Mouse (Mus musculus) MEL (cell line): ENCODE data around the gene Rab21. TPM values are rescaled to one million over a fixed set of nuclear protein-coding genes. Genes with fewer than 3 reads are reported as not detected.

Source experiments
- DNase-seq: peaks from one replicate; pipeline ENCODE4 v3.0.0; 2011; ENCODE audit warnings: low read depth, low spot score
- H3K27ac ChIP-seq: 2 replicates; pipeline ENCODE4 v1.5.1; 2012; ENCODE audit warnings: low read depth, mild to moderate bottlenecking, control low read depth, low read length, moderate library complexity; ENCODE audit not compliant: control insufficient read depth
- H3K27me3 ChIP-seq, 2 experiments: fragments of 150-350 bp in 1 of 2; sonication (generic) in 1 of 2; 2 replicates each; pipeline ENCODE4 v1.6.1; 2012; ENCODE audit warnings: low read length in 2 of 2, mild to moderate bottlenecking in 2 of 2, improper control_type of control experiment in 1 of 2, moderate library complexity in 1 of 2; ENCODE audit not compliant: insufficient read depth in 2 of 2, control insufficient read depth in 1 of 2
- H3K36me3 ChIP-seq, 2 experiments: 2 replicates each; pipeline ENCODE4 v1.6.1; 2012 to 2014; ENCODE audit warnings: low read length in 2 of 2, improper control_type of control experiment in 1 of 2, inconsistent platforms in 1 of 2, mild to moderate bottlenecking in 1 of 2; ENCODE audit not compliant: insufficient read depth in 2 of 2, control insufficient read depth in 1 of 2
- H3K4me1 ChIP-seq, 2 experiments: fragments of 150-350 bp in 1 of 2; sonication (generic) in 1 of 2; 2 replicates each; pipeline ENCODE4 v1.6.1; 2012; ENCODE audit warnings: low read length in 2 of 2, improper control_type of control experiment in 1 of 2, mild to moderate bottlenecking in 1 of 2; ENCODE audit not compliant: insufficient read depth in 2 of 2, control insufficient read depth in 1 of 2
- H3K4me3 ChIP-seq, 2 experiments: fragments of 150-350 bp in 1 of 2; sonication (generic) in 1 of 2; 2 replicates each; pipeline ENCODE4 v1.5.1; 2012; ENCODE audit warnings: low read depth in 2 of 2, low read length in 2 of 2, mild to moderate bottlenecking in 2 of 2, moderate library complexity in 2 of 2, control low read depth in 1 of 2, improper control_type of control experiment in 1 of 2; ENCODE audit not compliant: control insufficient read depth in 1 of 2, insufficient read depth in 1 of 2
- H3K79me2 ChIP-seq: 2 replicates; pipeline ENCODE4 v1.6.1; 2012; ENCODE audit warnings: mild to moderate bottlenecking, low read length, moderate library complexity; ENCODE audit not compliant: control insufficient read depth, poor library complexity, insufficient read depth
- H3K9ac ChIP-seq: 2 replicates; pipeline ENCODE4 v1.6.1; 2012; ENCODE audit warnings: low read depth, mild to moderate bottlenecking, control low read depth, low read length, moderate library complexity; ENCODE audit not compliant: control insufficient read depth, poor library complexity, severe bottlenecking
- H3K9me3 ChIP-seq: fragments of 150-350 bp; sonication (generic); replicated peaks from 2 replicates; pipeline ENCODE4 v1.6.1; 2012; ENCODE audit warnings: mild to moderate bottlenecking, low read length, improper control_type of control experiment, moderate library complexity; ENCODE audit not compliant: insufficient read depth
- CHD2 ChIP-seq: IDR thresholded peaks from 2 replicates; pipeline ENCODE4 v1.6.1; 2011; ENCODE audit warnings: low read length, improper control_type of control experiment
- ELF1 ChIP-seq: IDR thresholded peaks from 2 replicates; pipeline ENCODE4 v1.6.1; 2014; ENCODE audit warnings: low read depth, mild to moderate bottlenecking, inconsistent platforms, low read length, improper control_type of control experiment, moderate library complexity
- GATA1 ChIP-seq: IDR thresholded peaks from 2 replicates; pipeline ENCODE4 v1.6.1; 2011; ENCODE audit warnings: low read depth, low read length, improper control_type of control experiment
- KAT2A ChIP-seq: conservative IDR thresholded peaks from 2 replicates; pipeline ENCODE4 v1.6.1; 2012; ENCODE audit warnings: low read depth, low read length, improper control_type of control experiment, inconsistent platforms
- MAFK ChIP-seq: IDR thresholded peaks from 2 replicates; pipeline ENCODE4 v1.6.1; 2011; ENCODE audit warnings: low read depth, mild to moderate bottlenecking, low read length, improper control_type of control experiment, borderline replicate concordance
- MAZ ChIP-seq: IDR thresholded peaks from 2 replicates; pipeline ENCODE4 v1.6.1; 2012; ENCODE audit warnings: low read depth, mild to moderate bottlenecking, inconsistent platforms, low read length, improper control_type of control experiment
- MYC ChIP-seq: IDR thresholded peaks from 2 replicates; pipeline ENCODE4 v1.6.1; 2011; ENCODE audit warnings: low read depth, mild to moderate bottlenecking, low read length, improper control_type of control experiment, moderate library complexity
- NELFE ChIP-seq: IDR thresholded peaks from 2 replicates; pipeline ENCODE4 v1.6.1; 2011; ENCODE audit warnings: low read depth, low read length, improper control_type of control experiment
- POLR2A ChIP-seq, 2 experiments: IDR thresholded peaks; 2 replicates each; pipeline ENCODE4 v1.6.1; 2011 to 2012; ENCODE audit warnings: low read length in 2 of 2, mild to moderate bottlenecking in 2 of 2, control low read depth in 1 of 2, improper control_type of control experiment in 1 of 2, low read depth in 1 of 2, moderate library complexity in 1 of 2; ENCODE audit not compliant: control insufficient read depth in 1 of 2, insufficient read depth in 1 of 2, poor library complexity in 1 of 2
- POLR2AphosphoS2 ChIP-seq: IDR thresholded peaks from 2 replicates; pipeline ENCODE4 v1.6.1; 2011; ENCODE audit warnings: low read length, improper control_type of control experiment
- POLR2AphosphoS5 ChIP-seq: IDR thresholded peaks from 2 replicates; pipeline ENCODE4 v1.6.1; 2012; ENCODE audit warnings: low read depth, borderline replicate concordance, mild to moderate bottlenecking, inconsistent platforms, low read length, moderate library complexity, mixed read lengths
- RAD21 ChIP-seq: IDR thresholded peaks from 2 replicates; pipeline ENCODE4 v1.6.1; 2011; ENCODE audit warnings: mild to moderate bottlenecking, low read depth, low read length, improper control_type of control experiment
- TBP ChIP-seq: IDR thresholded peaks from 2 replicates; pipeline ENCODE4 v1.8.0; 2011; ENCODE audit warnings: low read depth, low read length, improper control_type of control experiment
- UBTF ChIP-seq: IDR thresholded peaks from 2 replicates; pipeline ENCODE4 v1.6.1; 2012; ENCODE audit warnings: low read depth, mild to moderate bottlenecking, inconsistent platforms, low read length, improper control_type of control experiment, moderate library complexity, borderline replicate concordance; ENCODE audit not compliant: insufficient read depth
- USF2 ChIP-seq, 2 experiments: IDR thresholded peaks; 2 replicates each; pipeline ENCODE4 v1.6.1; 2011 to 2012; ENCODE audit warnings: improper control_type of control experiment in 2 of 2, low read length in 2 of 2, borderline replicate concordance in 1 of 2, inconsistent platforms in 1 of 2, low read depth in 1 of 2, mild to moderate bottlenecking in 1 of 2; ENCODE audit not compliant: insufficient read depth in 1 of 2
- ZC3H11A ChIP-seq: IDR thresholded peaks from 2 replicates; pipeline ENCODE4 v1.6.1; 2012; ENCODE audit warnings: low read depth, mild to moderate bottlenecking, inconsistent platforms, low read length, improper control_type of control experiment
- ZKSCAN1 ChIP-seq: IDR thresholded peaks from 2 replicates; pipeline ENCODE4 v1.6.1; 2012; ENCODE audit warnings: low read depth, mild to moderate bottlenecking, inconsistent platforms, low read length, improper control_type of control experiment, moderate library complexity
- ZMIZ1 ChIP-seq: IDR thresholded peaks from 2 replicates; pipeline ENCODE4 v1.6.1; 2012; ENCODE audit warnings: low read depth, mild to moderate bottlenecking, inconsistent platforms, low read length, improper control_type of control experiment, moderate library complexity
- ZNF384 ChIP-seq: IDR thresholded peaks from 2 replicates; pipeline ENCODE4 v1.6.1; 2012; ENCODE audit warnings: low read depth, mild to moderate bottlenecking, inconsistent platforms, low read length, improper control_type of control experiment
- polyA plus RNA-seq, 2 experiments: library from polyadenylated mRNA; stranded (reverse) in 1 of 2; unstranded in 1 of 2; fragments of >175 nt in 1 of 2; fragments of >200 nt in 1 of 2; gene quantifications; 2 replicates each; pipeline versions ENCODE4 v1.2.1 to v1.2.4; 2012; ENCODE audit warnings: low replicate concordance in 2 of 2, low read depth in 1 of 2; ENCODE audit not compliant: insufficient read length in 2 of 2, insufficient read depth in 1 of 2, missing spikeins in 1 of 2
- total RNA-seq: library from RNA; depleted of rRNA; stranded (reverse); fragments of 300-350 nt; gene quantifications from 2 replicates; pipeline ENCODE4 v1.2.3, GENCODE M21; 2012

The Rab21 gene
- total and polyA plus RNA-seq, 3 experiments: 12.9 to 31.5 (median 20.9) TPM

DNA sequence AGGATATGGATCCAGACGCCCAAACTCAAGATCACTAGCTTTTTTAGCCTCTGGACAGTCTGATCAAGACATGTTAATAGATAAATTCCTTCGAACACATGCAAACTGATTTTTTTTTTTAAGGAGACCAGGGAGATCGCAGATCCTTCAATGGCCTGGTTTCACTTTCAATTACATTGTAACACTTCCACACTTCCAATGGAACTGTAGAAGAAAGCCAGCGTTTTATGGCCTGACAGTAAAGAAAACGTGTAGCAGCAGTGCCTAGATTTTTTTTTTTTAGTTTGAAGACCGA is 1.2 kb downstream of the Rab21 start (continued):
- no peak for TF ChIP-seq GATA1

DNA sequence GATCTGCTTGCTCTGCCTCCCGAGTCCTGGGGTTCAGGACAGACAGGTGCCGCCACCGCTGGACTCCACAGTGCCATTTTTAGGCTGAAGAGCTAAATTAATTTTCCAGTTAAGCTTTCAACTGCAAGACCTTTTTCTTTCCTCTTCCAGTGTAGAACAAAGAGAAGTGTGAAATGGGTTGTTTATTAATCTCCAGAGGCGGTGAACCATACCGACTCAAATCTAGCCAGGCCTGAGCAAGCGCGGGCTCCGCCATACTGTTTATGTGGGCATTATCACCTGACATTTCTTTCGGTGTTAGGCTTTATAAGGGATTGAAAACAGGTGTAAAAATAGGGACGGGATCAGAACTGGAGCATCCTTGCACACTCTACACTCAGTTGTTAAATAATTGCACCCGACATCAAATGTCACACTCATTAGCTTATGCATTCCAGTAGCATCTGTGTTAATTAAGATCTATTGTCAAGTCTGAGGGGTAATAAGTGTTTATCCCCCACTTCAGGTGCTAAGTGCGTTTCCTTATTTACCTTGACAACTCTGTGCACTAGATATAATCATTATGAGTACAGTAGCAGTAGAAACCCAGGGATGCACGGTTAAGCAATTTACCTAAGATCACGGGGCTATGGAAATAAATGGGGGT is 1.6 kb downstream of the Rab21 start:
- Histone ChIP-seq H3K4me1 (peaks cover 8 to 30% of the 10 kb centered on the region in 2 experiments), H3K79me2 (peaks cover 50% of the 10 kb centered on the region), H3K27me3 (no peaks in the 10 kb centered on the region), H3K9ac (peak overlapping the region; percentile 89), H3K27ac (peak overlapping the region; percentile 70; the same call in 1 of the 2 replicates), H3K9me3 (no peaks in the 10 kb centered on the region), H3K4me3 (peak overlapping the region; percentile 70 to 94), H3K36me3 (peaks cover 0 to 28% of the 10 kb centered on the region in 2 experiments; a peak in 2 of 4 replicates)
- no peak for TF ChIP-seq USF2 (IDR thresholded peaks at IDR 0.05; ENCODE audit: borderline replicate concordance in 1 of 2, insufficient read depth in 1 of 2, low read depth in 1 of 2, low read length in 2 of 2)
- no peak for TF ChIP-seq ZNF384
- 0 out of 4 replicates have a peak, but pooled peaks of 1 of the 2 experiments have one; percentile 2 for TF ChIP-seq POLR2A (IDR thresholded peaks at IDR 0.05; ENCODE audit: control insufficient read depth in 1 of 2, insufficient read depth in 1 of 2, low read depth in 1 of 2, low read length in 2 of 2, poor library complexity in 1 of 2)
- no peak for DNase-seq

DNA sequence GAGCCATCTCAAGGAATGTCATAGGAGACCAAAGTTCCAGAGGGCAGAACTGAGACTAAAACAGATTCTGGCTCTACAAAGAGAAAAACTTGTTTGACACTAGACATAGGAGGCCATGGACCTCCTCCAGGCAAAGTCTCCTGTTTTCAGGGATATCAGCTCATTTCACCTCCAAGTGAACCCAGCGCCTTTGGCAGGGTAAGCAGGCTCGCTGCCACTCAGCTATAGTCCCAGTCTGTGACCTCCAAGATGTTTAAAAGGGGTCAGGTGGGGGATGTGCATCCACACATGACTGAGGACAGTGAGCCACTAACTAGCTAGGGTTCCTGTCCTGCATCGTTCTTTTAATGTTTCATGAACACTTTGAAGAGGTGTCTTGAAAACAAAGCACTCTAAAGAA is 2.7 kb downstream of the Rab21 start:
- H3K9ac ChIP-seq: no peak overlapping the region
- peaks cover 0 to 28% of the 10 kb centered on the region in 2 experiments; a peak in 2 of 4 replicates for H3K36me3 ChIP-seq
- H3K79me2 ChIP-seq: peaks cover 56% of the 10 kb centered on the region
- H3K9me3 ChIP-seq: no peaks in the 10 kb centered on the region
- H3K4me3 ChIP-seq: no peak overlapping the region
- DNase-seq: no peak
- no peaks in the 10 kb centered on the region for H3K27me3 ChIP-seq
- TF ChIP-seq ZKSCAN1 (no peak), POLR2AphosphoS2 (no peak), ZC3H11A (no peak), POLR2AphosphoS5 (no peak), POLR2A (IDR thresholded peaks at IDR 0.05; ENCODE audit: control insufficient read depth in 1 of 2, insufficient read depth in 1 of 2, low read depth in 1 of 2, low read length in 2 of 2, poor library complexity in 1 of 2) (no peak), RAD21 (no peak), ZMIZ1 (no peak), CHD2 (no peak), ELF1 (no peak), MAZ (no peak), MAFK (no peak), KAT2A (no peak), NELFE (no peak), TBP (no peak), UBTF (no peak), MYC (no peak)
- peaks cover 8 to 30% of the 10 kb centered on the region in 2 experiments for H3K4me1 ChIP-seq
- H3K27ac ChIP-seq: no peak overlapping the region
